Mouse (Mus musculus) inflammation-experienced regulatory T-cells (primary cell): ENCODE measurements around the gene A130010J15Rik. TPM values are rescaled to one million over a fixed set of nuclear protein-coding genes. Genes with fewer than 3 reads are reported as not detected.

Source experiments
- polyA plus RNA-seq, 2 experiments: library from polyadenylated mRNA; unstranded; fragments of 100-300 nt; shearing (Covaris generic); gene quantifications; one replicate each; pipeline ENCODE4 v1.2.1; 2017

Gene A130010J15Rik
- 10 to 100 TPM in 1 of 2 experiments, 1 to 10 TPM in 1; 8.6 to 11.9 TPM for polyA plus RNA-seq

DNA sequence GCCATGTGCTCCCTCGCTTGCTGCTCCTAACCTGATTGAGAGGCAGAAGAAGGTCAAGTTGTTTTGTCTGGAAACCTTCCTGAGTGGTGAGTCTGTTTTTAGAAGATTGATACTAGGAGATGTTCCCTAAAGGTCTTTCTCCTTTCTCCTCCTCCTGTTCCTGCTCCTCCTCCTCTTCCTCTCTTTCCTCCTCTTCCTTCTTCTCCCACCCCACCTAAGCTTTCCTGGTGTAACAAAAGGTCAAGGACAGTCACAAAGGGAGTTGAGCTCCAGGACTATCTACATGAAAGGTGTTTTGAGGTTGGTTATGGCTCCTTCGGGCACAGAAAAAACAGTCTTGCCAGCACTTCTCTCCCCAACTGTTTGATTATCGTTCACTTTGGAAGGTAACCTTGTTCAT lies at the start of gene A130010J15Rik:
TSS of gene A130010J15Rik (plus strand) at position 301 of the 400 bp plus-strand sequence.

DNA sequence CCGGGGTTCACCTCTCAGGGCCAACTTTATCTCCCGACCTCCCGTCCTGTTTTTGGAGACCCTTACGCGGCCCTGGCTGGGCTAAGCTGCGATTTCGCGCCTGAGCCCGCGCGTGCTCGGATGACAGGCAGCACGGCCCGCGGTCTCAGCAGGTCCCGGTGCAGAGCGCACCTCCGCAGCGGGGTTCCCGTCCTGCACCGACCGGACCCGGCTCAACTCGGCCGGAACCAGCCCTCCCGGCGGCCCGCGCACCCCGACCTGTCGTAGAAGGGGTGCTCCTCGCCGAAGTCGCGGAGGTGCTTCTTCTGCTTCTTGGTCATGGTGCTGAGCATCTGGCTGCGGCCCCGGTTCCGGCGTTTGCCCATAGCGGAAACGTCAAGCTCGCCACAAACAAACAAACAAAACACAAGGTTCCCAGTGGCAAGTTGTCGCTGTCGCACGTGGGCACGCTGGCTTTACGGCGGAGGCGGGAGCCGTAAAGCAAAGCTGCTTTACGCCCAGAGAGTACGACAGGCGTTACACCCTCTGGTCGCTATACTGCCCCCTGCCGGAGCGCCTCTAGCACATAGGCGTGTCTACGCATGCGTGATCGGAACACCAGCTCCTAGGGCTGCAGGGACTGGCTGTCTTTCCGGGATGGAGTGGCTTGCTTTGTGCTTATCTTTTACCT lies 37.9 kb upstream of the A130010J15Rik start, which contains the start of gene Diexf:
TSS of gene Diexf (minus strand) at position 487 of the 670 bp plus-strand sequence.

DNA sequence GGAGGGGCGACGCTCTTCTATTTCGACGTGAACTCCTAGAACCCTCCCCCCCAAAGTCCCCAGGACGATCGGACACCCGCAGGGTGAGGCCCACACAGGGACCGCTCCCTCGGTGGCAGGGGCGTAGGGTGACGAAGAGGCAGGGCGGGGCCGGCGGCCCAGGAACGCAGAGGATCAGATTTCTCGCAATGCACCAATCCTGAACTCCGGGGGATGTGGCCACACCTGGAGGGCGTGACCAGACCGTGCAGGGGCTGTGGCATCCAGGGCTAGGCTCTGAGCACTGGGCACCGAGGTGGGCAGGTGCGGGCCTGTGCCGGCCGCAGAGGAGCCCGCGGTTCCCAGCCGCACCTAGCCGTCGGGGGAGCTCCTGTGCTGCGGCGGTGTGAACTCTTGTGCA lies 15.0 kb upstream of the A130010J15Rik start, which contains the start of gene Irf6:
TSS of gene Irf6 (plus strand) at position 240 of the 400 bp plus-strand sequence.

DNA sequence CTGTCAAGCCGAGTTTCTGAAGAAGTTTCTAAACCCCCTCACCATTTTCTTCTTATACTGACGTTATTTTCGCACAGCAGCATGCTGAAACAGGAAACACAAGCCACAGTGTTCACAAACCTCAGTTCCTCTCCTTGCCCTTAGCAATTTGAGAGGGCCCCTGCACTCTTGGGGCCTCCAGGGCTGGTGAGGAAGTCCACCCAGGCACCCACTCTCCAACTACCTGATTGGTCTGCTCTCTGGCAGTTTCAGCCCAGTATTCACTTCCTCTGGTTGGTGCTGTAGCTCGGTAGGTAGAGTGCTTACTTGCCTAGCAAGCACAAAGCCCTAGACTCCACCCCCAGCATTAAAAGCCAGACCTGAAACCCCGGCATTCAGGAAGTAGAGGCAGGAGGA lies 33.5 kb downstream of the A130010J15Rik start, which contains the start of gene Traf3ip3:
TSS of gene Traf3ip3 (minus strand) at position 321 of the 396 bp plus-strand sequence.

DNA sequence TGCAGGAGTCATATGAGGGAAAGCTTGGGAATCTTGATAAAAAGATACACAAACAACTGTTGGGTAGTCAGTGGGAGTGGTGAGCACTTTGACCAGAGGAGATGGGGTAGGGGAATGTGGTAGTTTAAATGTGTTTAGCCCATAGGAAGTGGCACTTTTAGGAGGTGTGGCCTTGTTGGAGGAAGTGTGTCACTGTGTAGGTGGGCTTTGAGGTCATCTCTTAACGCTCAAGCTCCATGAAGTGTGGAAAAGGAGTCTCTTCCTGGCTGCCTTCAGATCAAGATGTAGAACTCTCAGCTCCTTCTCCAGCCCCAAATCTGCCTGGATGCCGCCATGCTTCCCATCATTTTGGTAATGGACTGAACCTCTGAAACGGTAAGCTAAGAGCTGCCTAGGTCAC lies 39.7 kb downstream of the A130010J15Rik start, which contains the start of gene Lamb3:
TSS of gene Lamb3 (plus strand) at position 197 of the 400 bp plus-strand sequence.

Other genes with a start within 250 kb of the A130010J15Rik start
- gene Syt14, start 132.3 kb upstream of the A130010J15Rik start, polyA plus RNA-seq = under 1 TPM in 1 of 2 experiments, not detected in 1; 0.27 TPM
- 10 to 100 TPM in 1 of 2 experiments, 1 to 10 TPM in 1; 5.0 to 11.5 TPM for gene Diexf, start 37.8 kb upstream of the A130010J15Rik start, polyA plus RNA-seq
- 10 to 100 TPM in 1 of 2 experiments, 1 to 10 TPM in 1; 9.9 to 19.3 TPM for gene Irf6, start 14.9 kb upstream of the A130010J15Rik start, polyA plus RNA-seq
- gene Traf3ip3, start 33.7 kb downstream of the A130010J15Rik start, polyA plus RNA-seq = 100 to 1,000 TPM; 520 to 589 TPM
- 10 to 100 TPM; 16.3 to 21.2 TPM for gene Lamb3, start 39.7 kb downstream of the A130010J15Rik start, polyA plus RNA-seq
- 100 to 1,000 TPM; 136 to 164 TPM for gene Hsd11b1, start 96.0 kb downstream of the A130010J15Rik start, polyA plus RNA-seq
- 1 to 10 TPM; 3.7 to 8.0 TPM for gene G0s2, start 105.2 kb downstream of the A130010J15Rik start, polyA plus RNA-seq
- gene Camk1g, start 202.3 kb downstream of the A130010J15Rik start, polyA plus RNA-seq = not detected